Mouse (Mus musculus) hindbrain, embryonic 16.5 days (tissue): ENCODE data around the gene Cyb5d2. TPM values are rescaled to one million over a fixed set of nuclear protein-coding genes. Genes with fewer than 3 reads are reported as not detected.

Experiments
- ATAC-seq: fragments of 200-750 bp; cut with Nextera tagmentation; 2 replicates; pipeline ENCODE4 v1.8.0; 2017; ENCODE audit warnings: moderate TSS enrichment, moderate library complexity
- H3K27ac ChIP-seq: fragments of 300-500 bp; sonication (generic); 2 replicates; pipeline ENCODE4 v1.5.1; 2014; ENCODE audit warnings: low read depth, mild to moderate bottlenecking, control low read depth, low read length, moderate library complexity
- H3K27me3 ChIP-seq: fragments of 300-500 bp; sonication (generic); replicated peaks from 2 replicates; pipeline ENCODE4 v1.6.1; 2014; ENCODE audit warnings: low read length; ENCODE audit not compliant: control insufficient read depth, insufficient read depth
- H3K36me3 ChIP-seq: fragments of 300-500 bp; sonication (generic); 2 replicates; pipeline ENCODE4 v1.6.1; 2014; ENCODE audit warnings: mild to moderate bottlenecking, low read length, moderate library complexity, mixed read lengths; ENCODE audit not compliant: control insufficient read depth, insufficient read depth
- H3K4me1 ChIP-seq: fragments of 300-500 bp; sonication (generic); 2 replicates; pipeline ENCODE4 v1.6.1; 2014; ENCODE audit warnings: low read depth, low read length; ENCODE audit not compliant: control insufficient read depth, insufficient read depth
- H3K4me2 ChIP-seq: fragments of 300-500 bp; sonication (generic); 2 replicates; pipeline ENCODE4 v1.6.1; 2014; ENCODE audit warnings: mild to moderate bottlenecking, low read length, control low read depth, moderate library complexity
- H3K4me3 ChIP-seq: fragments of 300-500 bp; sonication (generic); 2 replicates; pipeline ENCODE4 v1.5.1; 2014; ENCODE audit warnings: mild to moderate bottlenecking, low read length, control low read depth, moderate library complexity
- H3K9ac ChIP-seq: fragments of 300-500 bp; sonication (generic); 2 replicates; pipeline ENCODE4 v1.6.1; 2014; ENCODE audit warnings: low read depth, mild to moderate bottlenecking, control low read depth, low read length, moderate library complexity
- H3K9me3 ChIP-seq: fragments of 300-500 bp; sonication (generic); 2 replicates; pipeline ENCODE4 v1.6.1; 2014; ENCODE audit warnings: mild to moderate bottlenecking, low read length, moderate library complexity; ENCODE audit not compliant: control insufficient read depth
- WGBS: fragments of 180-500 bp; shearing (Covaris S2); extraction: QIAGEN DNeasy Blood & Tissue Kit; methylation state at CpG from one replicate; pipeline ENCODE4 v1.1.7; 2014; 5-methylcytosine and 5-hydroxymethylcytosine counted together
- polyA plus RNA-seq: library from polyadenylated mRNA; unstranded; fragments of >200 nt; fragmentation: Nextera tagmentation; extraction: Ambion mirVana; gene quantifications from 2 replicates; pipeline ENCODE4 v1.2.1, GENCODE M21; 2015

Cyb5d2 gene
- 10.2 and 11.3 TPM in 2 replicates for polyA plus RNA-seq

GRCm38 (mm10) chr11:72795455-72796295, at the start of gene Cyb5d2, which contains the start of gene Zzef1:
TSS of gene Cyb5d2 (minus strand) at chr11:72796142.
TSS of gene Zzef1 (plus strand) at chr11:72796226.
- peak; percentile 95 for ATAC-seq
- under 1% methylated on average over 58 of the region's 69 CpGs for WGBS
- Histone ChIP-seq H3K27ac (peak within 1 kb of the TSS; percentile 89), H3K9ac (peak within 1 kb of the TSS; percentile 74), H3K36me3 (no peaks in the 10 kb centered on the region), H3K27me3 (no peaks in the 10 kb centered on the region), H3K4me1 (peaks cover 19% of the 10 kb centered on the region), H3K4me3 (peak within 1 kb of the TSS; percentile 76), H3K9me3 (no peaks in the 10 kb centered on the region), H3K4me2 (peak within 1 kb of the TSS; percentile 95)

- no peak overlapping the region for H3K9ac ChIP-seq
- H3K4me2 ChIP-seq = no peak overlapping the region
- H3K9me3 ChIP-seq = no peaks in the 10 kb centered on the region
- H3K4me1 ChIP-seq = no peaks in the 10 kb centered on the region
- H3K4me3 ChIP-seq = no peak overlapping the region
- no peak overlapping the region for H3K27ac ChIP-seq
- WGBS = 98% methylated on average over 2 of the region's 2 CpGs
- ATAC-seq = no peak
- H3K36me3 ChIP-seq = peaks cover 17% of the 10 kb centered on the region
- no peaks in the 10 kb centered on the region for H3K27me3 ChIP-seq
Measured at GRCm38 (mm10) chr11:72845526-72845925, 49.6 kb upstream of the Cyb5d2 start.

- H3K4me3 ChIP-seq = no peak overlapping the region
- H3K36me3 ChIP-seq = peaks cover 23% of the 10 kb centered on the region
- no peaks in the 10 kb centered on the region for H3K4me1 ChIP-seq
- no peak overlapping the region for H3K27ac ChIP-seq
- no peak overlapping the region for H3K9ac ChIP-seq
- no peaks in the 10 kb centered on the region for H3K9me3 ChIP-seq
- no peak overlapping the region for H3K4me2 ChIP-seq
- no peak for ATAC-seq
- H3K27me3 ChIP-seq = no peaks in the 10 kb centered on the region
Measured at GRCm38 (mm10) chr11:72843576-72843975, 47.6 kb upstream of the Cyb5d2 start.

- ATAC-seq = no peak
- WGBS = 84% methylated on average over 3 of the region's 3 CpGs
- H3K9ac ChIP-seq = no peak overlapping the region
Measured at GRCm38 (mm10) chr11:72842731-72843130, 46.8 kb upstream of the Cyb5d2 start.

GRCm38 (mm10) chr11:72829869-72830268, 33.9 kb upstream of the Cyb5d2 start:
- no peak for ATAC-seq
- no peaks in the 10 kb centered on the region for H3K27me3 ChIP-seq
- H3K9me3 ChIP-seq = no peaks in the 10 kb centered on the region
- H3K9ac ChIP-seq = no peak overlapping the region
- H3K27ac ChIP-seq = no peak overlapping the region
- no peak overlapping the region for H3K4me3 ChIP-seq
- WGBS = 93% methylated on average over 3 of the region's 3 CpGs
- H3K4me1 ChIP-seq = no peaks in the 10 kb centered on the region
- H3K36me3 ChIP-seq = peaks cover 42% of the 10 kb centered on the region
- H3K4me2 ChIP-seq = no peak overlapping the region

More at GRCm38 (mm10) chr11:72842731-72843130, 46.8 kb upstream of the Cyb5d2 start:
- Histone ChIP-seq H3K4me3 (no peak overlapping the region), H3K9me3 (no peaks in the 10 kb centered on the region), H3K36me3 (peaks cover 23% of the 10 kb centered on the region), H3K4me1 (no peaks in the 10 kb centered on the region), H3K27me3 (no peaks in the 10 kb centered on the region), H3K4me2 (no peak overlapping the region), H3K27ac (no peak overlapping the region)

- Histone ChIP-seq H3K9me3 (no peaks in the 10 kb centered on the region), H3K4me2 (no peak overlapping the region), H3K27me3 (no peaks in the 10 kb centered on the region), H3K36me3 (peaks cover 25% of the 10 kb centered on the region), H3K9ac (no peak overlapping the region), H3K4me1 (no peaks in the 10 kb centered on the region), H3K4me3 (no peak overlapping the region), H3K27ac (no peak overlapping the region)
- ATAC-seq = no peak
- WGBS = 93% methylated on average over 7 of the region's 7 CpGs
Measured at GRCm38 (mm10) chr11:72821041-72821440, 25.1 kb upstream of the Cyb5d2 start.

GRCm38 (mm10) chr11:72818067-72818466, 22.1 kb upstream of the Cyb5d2 start:
- WGBS = 93% methylated on average over 7 of the region's 7 CpGs

GRCm38 (mm10) chr11:72816859-72817258, 20.9 kb upstream of the Cyb5d2 start:
- WGBS = 85% methylated on average over 1 of the region's 1 CpGs
- no peaks in the 10 kb centered on the region for H3K9me3 ChIP-seq
- no peak overlapping the region for H3K27ac ChIP-seq
- no peak overlapping the region for H3K9ac ChIP-seq
- H3K4me3 ChIP-seq = no peak overlapping the region
- no peak for ATAC-seq
- peaks cover 10% of the 10 kb centered on the region; the same call in 1 of the 2 replicates for H3K36me3 ChIP-seq
- no peaks in the 10 kb centered on the region for H3K27me3 ChIP-seq
- H3K4me2 ChIP-seq = no peak overlapping the region
- no peaks in the 10 kb centered on the region for H3K4me1 ChIP-seq

More at GRCm38 (mm10) chr11:72818067-72818466, 22.1 kb upstream of the Cyb5d2 start:
- no peak overlapping the region for H3K4me3 ChIP-seq
- H3K36me3 ChIP-seq = peaks cover 14% of the 10 kb centered on the region; the same call in 1 of the 2 replicates
- no peaks in the 10 kb centered on the region for H3K9me3 ChIP-seq
- no peaks in the 10 kb centered on the region for H3K4me1 ChIP-seq
- H3K9ac ChIP-seq = no peak overlapping the region
- no peaks in the 10 kb centered on the region for H3K27me3 ChIP-seq
- H3K27ac ChIP-seq = no peak overlapping the region
- no peak for ATAC-seq
- no peak overlapping the region for H3K4me2 ChIP-seq

GRCm38 (mm10) chr11:72814188-72814587, 18.2 kb upstream of the Cyb5d2 start:
- no peaks in the 10 kb centered on the region for H3K27me3 ChIP-seq
- no peak overlapping the region for H3K27ac ChIP-seq
- no peak overlapping the region for H3K4me3 ChIP-seq
- H3K4me1 ChIP-seq = no peaks in the 10 kb centered on the region
- no peak overlapping the region for H3K9ac ChIP-seq
- H3K36me3 ChIP-seq = no peaks in the 10 kb centered on the region
- 70% methylated on average over 2 of the region's 2 CpGs for WGBS
- ATAC-seq = no peak
- no peak overlapping the region for H3K4me2 ChIP-seq
- no peaks in the 10 kb centered on the region for H3K9me3 ChIP-seq
